30 mouse cellular contexts compared by ENCODE assay signal in genomic region chr1:122668102-122668501, GRCm38 (mm10).
DNase-seq lines count a peak whose midpoint lies in the region; ATAC-seq and TF ChIP-seq lines count a peak whose summit lies in the region.
"Had no signal": no experiment of that assay in that cellular context is flagged by ENCODE, and none has a peak within 500 bp of the region (broad histone marks: within the 10 kb centered on the region; RNA-seq: fewer than 3 reads in every experiment).

No protein-coding gene starts in this region.

- H3K4me3 ChIP-seq in forebrain, embryonic 16.5 days (replicated peaks; ENCODE audit: low read length), result no peak overlapping the region
- H3K4me3 ChIP-seq in forebrain, embryonic 12.5 days (replicated peaks), result no peak overlapping the region
- no peak overlapping the region for H3K4me3 ChIP-seq in layer of hippocampus, adult 2 months
- H3K4me3 ChIP-seq: embryonic facial prominence, embryonic 12.5 days; heart, adult 2 months; heart, embryonic 12.5 days; hindbrain, embryonic 15.5 days; intestine, embryonic 15.5 days; liver, embryonic 15.5 days; stomach, embryonic 15.5 days had no signal

- no peak overlapping the region for H3K4me2 ChIP-seq in forebrain, embryonic 16.5 days (ENCODE audit: low read length)
- H3K4me2 ChIP-seq in forebrain, embryonic 12.5 days, result no peak overlapping the region
- H3K4me2 ChIP-seq: embryonic facial prominence, embryonic 12.5 days; heart, embryonic 12.5 days; hindbrain, embryonic 15.5 days; intestine, embryonic 15.5 days; liver, embryonic 15.5 days; lung, embryonic 14.5 days; stomach, embryonic 15.5 days had no signal

- no peak for TF ChIP-seq POLR2A in brain, embryonic 14.5 days (IDR thresholded peaks at IDR 0.05; ENCODE audit: borderline replicate concordance, extremely low read depth, insufficient read depth, insufficient read length, poor library complexity, severe bottlenecking)

- H3K27ac ChIP-seq in forebrain, embryonic 16.5 days (ENCODE audit: low read length), result no peak overlapping the region
- H3K27ac ChIP-seq in forebrain, embryonic 12.5 days, result no peak overlapping the region
- no peak overlapping the region for H3K27ac ChIP-seq in layer of hippocampus, adult 2 months
- H3K27ac ChIP-seq: embryonic facial prominence, embryonic 12.5 days; heart, adult 2 months; hindbrain, embryonic 15.5 days; intestine, embryonic 15.5 days; kidney, postnatal 0 days; liver, embryonic 15.5 days; stomach, embryonic 15.5 days had no signal

- 42% methylated on average over 2 of the region's 2 CpGs for WGBS in forebrain, embryonic 16.5 days
- WGBS in forebrain, embryonic 12.5 days, result 66% methylated on average over 2 of the region's 2 CpGs

- no peaks in the 10 kb centered on the region for H3K9me3 ChIP-seq in forebrain, embryonic 16.5 days (ENCODE audit: control insufficient read depth, low read length)
- no peaks in the 10 kb centered on the region for H3K9me3 ChIP-seq in forebrain, embryonic 12.5 days
- H3K9me3 ChIP-seq: embryonic facial prominence, embryonic 12.5 days; heart, embryonic 12.5 days; hindbrain, embryonic 15.5 days; intestine, embryonic 15.5 days; liver, embryonic 15.5 days; stomach, embryonic 15.5 days had no signal

- ATAC-seq in forebrain, embryonic 16.5 days, result peak; percentile 52; the same call in 1 of the 2 replicates
- ATAC-seq in forebrain, embryonic 12.5 days (ENCODE audit: low FRiP score), result no peak
- ATAC-seq: CD4-positive, CD25-positive, alpha-beta regulatory T cell, adult 4 months; intestine, embryonic 15.5 days had no signal

- peak in 1 of 2 experiments; percentile 15 for DNase-seq in layer of hippocampus, adult 2 months (ENCODE audit: low spot score in 2 of 2)
- no peak for DNase-seq in layer of hippocampus, adult 11-12 months (ENCODE audit: low spot score)
- DNase-seq in Muller cell, postnatal 12 days (ENCODE audit: inconsistent ontology term), result peak; percentile 26
- DNase-seq in brain, embryonic 14.5 days (ENCODE audit: low read depth), result peak; percentile 31
- no peak for DNase-seq in gastrocnemius, postnatal 10 days
- DNase-seq: adrenal gland, adult 2 months; adrenal gland, postnatal 36 days; cerebellum, adult 11 months; cerebellum, adult 9-10 months; cerebellum, postnatal 36 days; heart, adult 2 months; heart, postnatal 4 days; kidney, adult 2 months; kidney, postnatal 4 days; layer of hippocampus, adult 9-11 months; lung, embryonic 14.5 days; lung, postnatal 14 days; retina, postnatal 1 day; right cerebral cortex, postnatal 14 days; thymus, postnatal 14 days had no signal

- no peaks in the 10 kb centered on the region for H3K36me3 ChIP-seq in forebrain, embryonic 16.5 days (ENCODE audit: control insufficient read depth, insufficient read depth)
- no peaks in the 10 kb centered on the region for H3K36me3 ChIP-seq in forebrain, embryonic 12.5 days (replicated peaks)
- H3K36me3 ChIP-seq: embryonic facial prominence, embryonic 12.5 days; heart, embryonic 12.5 days; hindbrain, embryonic 15.5 days; intestine, embryonic 15.5 days; liver, embryonic 15.5 days; stomach, embryonic 15.5 days had no signal

- H3K27me3 ChIP-seq in forebrain, embryonic 16.5 days (replicated peaks; ENCODE audit: control insufficient read depth, insufficient read depth, low read length), result no peaks in the 10 kb centered on the region
- H3K27me3 ChIP-seq in forebrain, embryonic 12.5 days, result no peaks in the 10 kb centered on the region
- H3K27me3 ChIP-seq: embryonic facial prominence, embryonic 12.5 days; heart, embryonic 12.5 days; hindbrain, embryonic 15.5 days; intestine, embryonic 15.5 days; liver, embryonic 15.5 days; stomach, embryonic 15.5 days had no signal

- TF ChIP-seq CTCF in layer of hippocampus, adult 2 months (conservative IDR thresholded peaks at IDR 0.05), result peak; percentile 35
- no peak for TF ChIP-seq CTCF in brain, embryonic 14.5 days (IDR thresholded peaks at IDR 0.05; ENCODE audit: borderline replicate concordance, extremely low read depth, insufficient read depth, insufficient read length)

- H3K4me1 ChIP-seq in forebrain, embryonic 16.5 days (replicated peaks; ENCODE audit: control insufficient read depth, insufficient read depth, low read length), result peaks cover 4% of the 10 kb centered on the region
- H3K4me1 ChIP-seq in forebrain, embryonic 12.5 days, result no peaks in the 10 kb centered on the region
- H3K4me1 ChIP-seq: embryonic facial prominence, embryonic 12.5 days; heart, embryonic 12.5 days; intestine, embryonic 15.5 days; liver, embryonic 15.5 days; stomach, embryonic 15.5 days had no signal

- no peak overlapping the region for H3K9ac ChIP-seq in forebrain, embryonic 16.5 days (replicated peaks; ENCODE audit: low read depth, low read length)
- no peak overlapping the region for H3K9ac ChIP-seq in forebrain, embryonic 12.5 days
- H3K9ac ChIP-seq: embryonic facial prominence, embryonic 12.5 days; heart, embryonic 12.5 days; hindbrain, embryonic 15.5 days; intestine, embryonic 15.5 days; liver, embryonic 15.5 days; lung, embryonic 14.5 days; stomach, embryonic 15.5 days had no signal

Comparison
In these comparisons a context has a peak if more than half of its experiments do, and no peak if none do; other contexts are left out.
1. DNase-seq: peak in Muller cell, postnatal 12 days (single experiment) and brain, embryonic 14.5 days (single experiment); none in layer of hippocampus, adult 11-12 months (single experiment) and gastrocnemius, postnatal 10 days (single experiment).